Mouse (Mus musculus) heart, postnatal 0 days (tissue): Measurements from ENCODE around the gene Sema3a.

Experiments used
- CTCF ChIP-seq: IDR thresholded peaks from 2 replicates; pipeline ENCODE4 v1.5.1; 2016; ENCODE audit warnings: antibody characterized with exemption, control low read depth, low read depth
- EP300 ChIP-seq: IDR thresholded peaks from 2 replicates; pipeline ENCODE4 v1.6.1; 2016; ENCODE audit warnings: antibody characterized with exemption, low read depth

DNA sequence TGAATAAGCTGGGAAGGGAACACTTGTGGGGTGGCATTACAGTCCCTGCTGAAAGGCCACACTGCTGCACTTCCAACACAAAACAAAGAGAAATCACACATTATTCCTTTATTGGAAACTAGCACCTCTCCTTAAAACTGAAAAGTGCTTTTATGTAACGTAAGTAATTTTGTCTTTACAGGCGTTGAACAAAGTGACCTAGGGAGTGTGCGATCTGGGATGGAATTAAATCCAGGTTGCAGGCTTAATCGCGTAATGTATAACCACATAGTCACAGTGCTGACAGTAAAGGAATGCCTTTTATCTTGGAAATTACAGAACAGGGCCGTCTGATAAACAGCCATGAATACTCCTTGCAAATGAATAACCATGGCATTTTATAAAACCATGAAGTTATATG, 74.5 kb downstream of the Sema3a start:
- no peak for TF ChIP-seq CTCF
- TF ChIP-seq EP300, result no peak
